Mouse (Mus musculus) forebrain, embryonic 16.5 days (tissue): ENCODE data around the gene 6430548M08Rik. TPM values are rescaled to one million over a fixed set of nuclear protein-coding genes. Genes with fewer than 3 reads are reported as not detected.

Source experiments
- ATAC-seq: fragments of 200-750 bp; cut with Nextera tagmentation; 2 replicates; pipeline ENCODE4 v1.8.0; 2017; ENCODE audit warnings: mild to moderate bottlenecking, moderate library complexity
- H3K27ac ChIP-seq: fragments of 300-500 bp; sonication (generic); 2 replicates; pipeline ENCODE4 v1.5.1; 2014; ENCODE audit warnings: low read length, control low read depth
- H3K27me3 ChIP-seq: fragments of 300-500 bp; sonication (generic); replicated peaks from 2 replicates; pipeline ENCODE4 v1.6.1; 2014; ENCODE audit warnings: low read length; ENCODE audit not compliant: control insufficient read depth, insufficient read depth
- H3K36me3 ChIP-seq: fragments of 300-500 bp; sonication (generic); 2 replicates; pipeline ENCODE4 v1.6.1; 2014; ENCODE audit not compliant: control insufficient read depth, insufficient read depth
- H3K4me1 ChIP-seq: fragments of 300-500 bp; sonication (generic); replicated peaks from 2 replicates; pipeline ENCODE4 v1.6.1; 2014; ENCODE audit warnings: low read length; ENCODE audit not compliant: control insufficient read depth, insufficient read depth
- H3K4me2 ChIP-seq: fragments of 300-500 bp; sonication (generic); 2 replicates; pipeline ENCODE4 v1.6.1; 2014; ENCODE audit warnings: mild to moderate bottlenecking, low read length, control low read depth
- H3K4me3 ChIP-seq: fragments of 300-500 bp; sonication (generic); replicated peaks from 2 replicates; pipeline ENCODE4 v1.5.1; 2014; ENCODE audit warnings: mild to moderate bottlenecking, low read length, control low read depth
- H3K9ac ChIP-seq: fragments of 300-500 bp; sonication (generic); replicated peaks from 2 replicates; pipeline ENCODE4 v1.6.1; 2014; ENCODE audit warnings: low read depth, low read length, control low read depth
- H3K9me3 ChIP-seq: fragments of 300-500 bp; sonication (generic); 2 replicates; pipeline ENCODE4 v1.6.1; 2016; ENCODE audit warnings: low read length; ENCODE audit not compliant: control insufficient read depth
- WGBS: fragments of 180-500 bp; shearing (Covaris S2); extraction: QIAGEN DNeasy Blood & Tissue Kit; methylation state at CpG from one replicate; pipeline ENCODE4 v1.1.7; 2014; 5-methylcytosine and 5-hydroxymethylcytosine counted together
- polyA plus RNA-seq: library from polyadenylated mRNA; unstranded; fragments of >200 nt; fragmentation: Nextera tagmentation; extraction: Ambion mirVana; gene quantifications from 2 replicates; pipeline ENCODE4 v1.2.1, GENCODE M21; 2015

6430548M08Rik gene
- polyA plus RNA-seq, 1 experiment from 2014 or later = 27.5 TPM

- H3K4me1 ChIP-seq = peaks cover 20% of the 10 kb centered on the region
- 79% methylated on average over 7 of the region's 7 CpGs for WGBS
- no peak overlapping the region for H3K27ac ChIP-seq
- ATAC-seq = no peak
- no peak overlapping the region for H3K9ac ChIP-seq
- H3K36me3 ChIP-seq = no peaks in the 10 kb centered on the region
- no peak overlapping the region for H3K4me3 ChIP-seq
- H3K9me3 ChIP-seq = no peaks in the 10 kb centered on the region
- peaks cover 7% of the 10 kb centered on the region; the same call in 1 of the 2 replicates for H3K27me3 ChIP-seq
- no peak overlapping the region for H3K4me2 ChIP-seq
Observed at GRCm38 (mm10) chr8:120116600-120116999, 2.6 kb downstream of the 6430548M08Rik start.

GRCm38 (mm10) chr8:120118162-120118561, 4.2 kb downstream of the 6430548M08Rik start:
- no peak overlapping the region for H3K27ac ChIP-seq
- no peaks in the 10 kb centered on the region for H3K36me3 ChIP-seq
- no peaks in the 10 kb centered on the region for H3K9me3 ChIP-seq
- H3K4me2 ChIP-seq = no peak overlapping the region
- peaks cover 7% of the 10 kb centered on the region; the same call in 1 of the 2 replicates for H3K27me3 ChIP-seq
- WGBS = 78% methylated on average over 9 of the region's 9 CpGs
- H3K4me3 ChIP-seq = no peak overlapping the region
- ATAC-seq = no peak
- no peak overlapping the region for H3K9ac ChIP-seq
- H3K4me1 ChIP-seq = peaks cover 18% of the 10 kb centered on the region

GRCm38 (mm10) chr8:120118847-120119246, 4.9 kb downstream of the 6430548M08Rik start:
- H3K9me3 ChIP-seq = no peaks in the 10 kb centered on the region
- no peak overlapping the region for H3K4me3 ChIP-seq
- no peaks in the 10 kb centered on the region for H3K36me3 ChIP-seq
- no peak overlapping the region for H3K27ac ChIP-seq
- WGBS = 76% methylated on average over 5 of the region's 5 CpGs
- H3K9ac ChIP-seq = no peak overlapping the region
- peaks cover 14% of the 10 kb centered on the region for H3K4me1 ChIP-seq
- peaks cover 7% of the 10 kb centered on the region; the same call in 1 of the 2 replicates for H3K27me3 ChIP-seq
- H3K4me2 ChIP-seq = no peak overlapping the region
- ATAC-seq = no peak

- ATAC-seq = no peak
- H3K36me3 ChIP-seq = no peaks in the 10 kb centered on the region
- 69% methylated on average over 3 of the region's 3 CpGs for WGBS
- H3K9ac ChIP-seq = no peak overlapping the region
- H3K27ac ChIP-seq = no peak overlapping the region
- H3K4me2 ChIP-seq = no peak overlapping the region
- peaks cover 12% of the 10 kb centered on the region for H3K4me1 ChIP-seq
- no peaks in the 10 kb centered on the region for H3K9me3 ChIP-seq
- H3K4me3 ChIP-seq = no peak overlapping the region
- peaks cover 7% of the 10 kb centered on the region; the same call in 1 of the 2 replicates for H3K27me3 ChIP-seq
Observed at GRCm38 (mm10) chr8:120119429-120119828, 5.5 kb downstream of the 6430548M08Rik start.

- no peak overlapping the region for H3K4me2 ChIP-seq
- H3K4me1 ChIP-seq = peaks cover 7% of the 10 kb centered on the region; the same call in 1 of the 2 replicates
- H3K36me3 ChIP-seq = no peaks in the 10 kb centered on the region
- H3K27ac ChIP-seq = no peak overlapping the region
- H3K9me3 ChIP-seq = no peaks in the 10 kb centered on the region
- H3K4me3 ChIP-seq = no peak overlapping the region
- H3K9ac ChIP-seq = no peak overlapping the region
- WGBS = 68% methylated on average over 6 of the region's 6 CpGs
- H3K27me3 ChIP-seq = peaks cover 7% of the 10 kb centered on the region; the same call in 1 of the 2 replicates
- ATAC-seq = no peak
Observed at GRCm38 (mm10) chr8:120119931-120120330, 6.0 kb downstream of the 6430548M08Rik start.

- Histone ChIP-seq H3K36me3 (no peaks in the 10 kb centered on the region), H3K4me2 (no peak overlapping the region), H3K4me1 (peaks cover 6% of the 10 kb centered on the region; the same call in 1 of the 2 replicates), H3K27me3 (no peaks in the 10 kb centered on the region), H3K9me3 (no peaks in the 10 kb centered on the region), H3K4me3 (no peak overlapping the region), H3K27ac (no peak overlapping the region), H3K9ac (no peak overlapping the region)
- WGBS = 71% methylated on average over 5 of the region's 5 CpGs
- ATAC-seq = no peak
Observed at GRCm38 (mm10) chr8:120120951-120121350, 7.0 kb downstream of the 6430548M08Rik start.

GRCm38 (mm10) chr8:120124261-120124660, 10.3 kb downstream of the 6430548M08Rik start:
- H3K27me3 ChIP-seq = no peaks in the 10 kb centered on the region
- no peaks in the 10 kb centered on the region for H3K36me3 ChIP-seq
- no peak overlapping the region for H3K27ac ChIP-seq
- H3K4me3 ChIP-seq = no peak overlapping the region
- no peak overlapping the region for H3K9ac ChIP-seq
- WGBS = 69% methylated on average over 6 of the region's 6 CpGs
- H3K9me3 ChIP-seq = no peaks in the 10 kb centered on the region
- ATAC-seq = no peak
- peaks cover 12% of the 10 kb centered on the region for H3K4me1 ChIP-seq
- no peak overlapping the region for H3K4me2 ChIP-seq

GRCm38 (mm10) chr8:120124836-120125389, 11.0 kb downstream of the 6430548M08Rik start:
- H3K9me3 ChIP-seq = no peaks in the 10 kb centered on the region
- 48% methylated on average over 7 of the region's 7 CpGs for WGBS
- H3K4me3 ChIP-seq = no peak overlapping the region
- H3K27ac ChIP-seq = no peak overlapping the region
- ATAC-seq = no peak
- H3K4me2 ChIP-seq = no peak overlapping the region
- no peaks in the 10 kb centered on the region for H3K36me3 ChIP-seq
- H3K4me1 ChIP-seq = peaks cover 16% of the 10 kb centered on the region; the same call in 1 of the 2 replicates
- no peak overlapping the region for H3K9ac ChIP-seq
- no peaks in the 10 kb centered on the region for H3K27me3 ChIP-seq

GRCm38 (mm10) chr8:120126357-120127161, 12.6 kb downstream of the 6430548M08Rik start:
- Histone ChIP-seq H3K9ac (no peak overlapping the region; the same call in 1 of the 2 replicates), H3K4me2 (no peak overlapping the region), H3K27ac (no peak overlapping the region), H3K27me3 (no peaks in the 10 kb centered on the region), H3K9me3 (no peaks in the 10 kb centered on the region), H3K36me3 (no peaks in the 10 kb centered on the region), H3K4me1 (peaks cover 11% of the 10 kb centered on the region; the same call in 1 of the 2 replicates), H3K4me3 (no peak overlapping the region)
- no peak for ATAC-seq
- 29% methylated on average over 14 of the region's 14 CpGs for WGBS
